Comparison of ENCODE assay signal across 8 mouse cellular contexts in genomic region chr3:28408859-28409459, GRCm38 (mm10).
DNase-seq lines count a peak whose midpoint lies in the region; ATAC-seq and TF ChIP-seq lines count a peak whose summit lies in the region.

No protein-coding gene starts in this region.

- H3K4me1 ChIP-seq in hindbrain, embryonic 13.5 days (replicated peaks) = peaks cover 32% of the 10 kb centered on the region
- 0 out of 2 replicates have a peak, but pooled peaks cover 5% of the 10 kb centered on the region for H3K4me1 ChIP-seq in lung, embryonic 15.5 days

- ATAC-seq in hindbrain, embryonic 13.5 days (ENCODE audit: low FRiP score) = peak; percentile 79; the same call in 1 of the 2 replicates
- peak; percentile 93; the same call in 1 of the 2 replicates for ATAC-seq in lung, embryonic 15.5 days (ENCODE audit: borderline replicate concordance, extremely low read depth, low FRiP score, low TSS enrichment)
- no peak for ATAC-seq in inflammation-experienced regulatory T-cells, adult 6 months

- H3K27ac ChIP-seq in gastrocnemius, adult 2 months = peak overlapping the region; percentile 81
- H3K27ac ChIP-seq in hindbrain, embryonic 13.5 days = peak overlapping the region; percentile 73
- peak overlapping the region; percentile 59 for H3K27ac ChIP-seq in lung, embryonic 15.5 days

- H3K9me3 ChIP-seq in hindbrain, embryonic 13.5 days = no peaks in the 10 kb centered on the region
- no peaks in the 10 kb centered on the region for H3K9me3 ChIP-seq in lung, embryonic 15.5 days

- no peak overlapping the region for H3K9ac ChIP-seq in hindbrain, embryonic 13.5 days
- H3K9ac ChIP-seq in lung, embryonic 15.5 days = no peak overlapping the region

- H3K27me3 ChIP-seq in hindbrain, embryonic 13.5 days = no peaks in the 10 kb centered on the region
- H3K27me3 ChIP-seq in lung, embryonic 15.5 days = no peaks in the 10 kb centered on the region

- H3K4me2 ChIP-seq in hindbrain, embryonic 13.5 days = 0 out of 2 replicates have a peak overlapping the region, but pooled peaks have one; percentile 3
- H3K4me2 ChIP-seq in lung, embryonic 15.5 days = peak overlapping the region; percentile 11; the same call in 1 of the 2 replicates

- no peaks in the 10 kb centered on the region for H3K36me3 ChIP-seq in hindbrain, embryonic 13.5 days
- H3K36me3 ChIP-seq in lung, embryonic 15.5 days = no peaks in the 10 kb centered on the region

- peak; percentile 46 for TF ChIP-seq CTCF in gastrocnemius, adult 2 months (IDR thresholded peaks at IDR 0.05)

- peak overlapping the region; percentile 45 for H3K4me3 ChIP-seq in gastrocnemius, adult 2 months
- no peak overlapping the region for H3K4me3 ChIP-seq in hindbrain, embryonic 13.5 days
- no peak overlapping the region for H3K4me3 ChIP-seq in lung, embryonic 15.5 days

- WGBS in hindbrain, embryonic 13.5 days = 47% methylated on average over 12 of the region's 12 CpGs
- WGBS in lung, embryonic 15.5 days = 30% methylated on average over 12 of the region's 12 CpGs

- peak; percentile 75 for DNase-seq in R1 (ENCODE audit: low read depth, low spot score)
- DNase-seq in cerebellum, postnatal 25 days = peak; percentile 78 to 80
- peak; percentile 82 for DNase-seq in gastrocnemius, adult 2 months
- DNase-seq in layer of hippocampus, postnatal 10 days (ENCODE audit: low spot score in 2 of 2) = peak; percentile 58 to 65
- peak; percentile 50 for DNase-seq in ovary, postnatal 36 days (ENCODE audit: low spot score)

- intact Hi-C loops in gastrocnemius, adult 2 months (cut with DNase I) = loop anchor here (5.0 kb wide), 2 partner anchors 37 to 242 kb away; no protein-coding TSS in a partner anchor
